Mouse (Mus musculus) telencephalon, adult 2 months (tissue): ENCODE measurements around the gene Mmp3.
"Not testable (repeated sequence)": the region's sequence is repeated elsewhere in the genome, so short reads cannot be mapped to it uniquely, and the experiment has no call there.

Experiments
- DNase-seq: peaks from one replicate; pipeline ENCODE4 v3.0.0-alpha.2; 2011; ENCODE audit warnings: low read depth, low spot score

The Mmp3 gene

DNA sequence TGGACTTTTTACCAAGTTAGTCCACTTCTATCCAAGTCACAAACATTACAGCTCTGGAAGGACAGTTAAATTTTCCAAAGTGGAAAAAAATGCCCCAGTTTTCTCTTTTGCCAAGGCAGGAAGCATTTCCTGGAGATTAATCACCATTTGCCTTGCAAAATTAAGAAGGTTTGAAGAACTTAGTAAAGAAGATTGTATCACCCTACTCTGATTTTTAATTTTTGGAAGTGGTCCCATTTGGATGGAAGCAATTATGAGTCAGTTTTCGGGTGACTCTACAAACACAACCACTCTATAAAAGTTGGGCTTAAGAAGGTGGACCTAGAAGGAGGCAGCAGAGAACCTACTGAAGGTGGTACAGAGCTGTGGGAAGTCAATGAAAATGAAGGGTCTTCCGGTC lies at the start of gene Mmp3:
Gene Mmp3, plus strand, starts transcription at position 301 of the 400 bp plus-strand sequence.
- DNase-seq, result no peak

DNA sequence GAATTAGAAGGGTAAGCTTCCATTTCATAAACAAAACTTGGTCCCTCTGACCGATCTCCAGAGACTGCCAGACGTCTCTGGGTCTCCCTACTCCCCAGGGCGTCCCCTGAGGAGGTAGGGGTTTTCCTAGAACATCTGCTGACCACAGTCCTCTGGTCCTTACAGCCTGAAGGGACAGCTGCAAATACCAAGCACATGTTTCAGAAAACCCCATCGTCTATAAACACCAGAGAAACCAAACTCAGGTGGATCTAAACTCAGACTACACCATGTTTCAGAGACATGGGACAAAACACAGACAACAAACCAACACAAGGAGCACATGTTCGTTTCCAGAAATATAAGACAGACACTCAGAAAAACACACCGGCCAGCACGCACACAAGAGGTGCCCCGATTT lies 49.1 kb upstream of the Mmp3 start:
- DNase-seq, result not testable (repeated sequence)

DNA sequence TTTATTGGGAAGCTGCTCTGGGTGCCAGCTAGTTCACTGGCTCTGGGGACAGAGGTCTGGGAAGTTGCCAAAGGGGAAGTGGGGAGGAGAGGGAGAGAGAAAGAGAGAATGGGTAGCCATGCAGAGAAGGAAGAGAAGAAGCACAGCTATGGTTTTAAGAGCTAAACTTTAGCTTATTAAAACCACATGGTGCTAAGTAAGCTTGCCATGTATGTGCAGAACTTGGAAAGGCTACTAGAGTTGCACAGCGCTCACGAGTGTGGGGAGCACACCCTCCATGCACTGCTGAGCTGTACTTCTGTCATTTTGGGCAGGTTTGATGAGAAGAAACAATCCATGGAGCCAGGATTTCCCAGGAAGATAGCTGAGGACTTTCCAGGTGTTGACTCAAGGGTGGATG lies 7.7 kb downstream of the Mmp3 start:
- no peak for DNase-seq

DNA sequence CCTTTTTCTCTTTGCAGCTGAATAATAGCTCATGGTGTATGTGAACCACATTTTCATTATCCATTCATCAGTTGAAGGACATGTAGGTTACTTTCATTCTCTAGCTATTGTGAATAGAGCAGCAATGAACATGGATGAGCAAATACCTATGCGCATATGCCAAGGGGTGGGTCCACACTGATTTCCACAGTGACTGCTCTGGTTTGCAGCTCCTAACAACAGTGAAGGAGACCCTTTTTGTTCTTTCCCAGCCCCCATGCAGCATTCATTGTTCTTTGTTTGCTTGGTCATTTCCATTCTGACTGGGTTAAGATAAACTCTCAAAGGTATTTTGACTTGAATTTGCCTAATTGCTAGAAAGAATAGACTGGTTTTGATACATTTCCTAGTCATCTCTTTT lies 24.6 kb downstream of the Mmp3 start:
- no peak for DNase-seq

DNA sequence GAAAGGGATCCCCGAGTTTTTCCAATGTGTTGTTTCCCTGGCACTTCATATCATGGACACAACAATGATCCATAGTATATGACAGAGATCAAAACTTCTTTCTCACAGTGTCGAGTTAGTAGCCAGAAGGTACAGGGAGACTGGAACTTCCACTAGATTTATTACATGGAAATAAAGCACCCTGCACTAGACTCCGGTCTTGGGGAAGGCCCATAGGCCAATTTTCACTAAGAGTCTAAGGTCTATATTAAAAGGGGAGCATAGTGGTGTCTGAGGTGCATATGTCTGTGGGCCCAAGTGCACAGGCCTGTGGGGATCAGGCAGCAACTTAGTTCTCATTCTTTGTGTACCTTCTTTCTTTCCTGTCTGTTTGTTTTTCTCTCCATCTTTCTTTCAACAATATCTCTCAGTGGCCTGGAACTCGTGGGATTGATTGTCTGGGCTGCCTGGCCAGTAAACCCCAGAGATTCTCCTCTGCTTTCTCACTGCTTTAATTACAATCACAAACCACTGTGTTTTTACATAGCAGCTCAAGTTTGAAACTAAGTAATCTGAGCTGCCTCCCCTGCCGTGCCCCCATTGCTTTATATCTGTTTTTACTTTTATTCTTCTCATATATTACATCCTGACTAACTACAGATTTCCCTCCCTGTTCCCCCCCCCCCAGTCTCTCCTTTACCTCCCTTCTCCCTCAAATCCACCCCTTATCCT lies 38.2 kb downstream of the Mmp3 start:
- no peak for DNase-seq

DNA sequence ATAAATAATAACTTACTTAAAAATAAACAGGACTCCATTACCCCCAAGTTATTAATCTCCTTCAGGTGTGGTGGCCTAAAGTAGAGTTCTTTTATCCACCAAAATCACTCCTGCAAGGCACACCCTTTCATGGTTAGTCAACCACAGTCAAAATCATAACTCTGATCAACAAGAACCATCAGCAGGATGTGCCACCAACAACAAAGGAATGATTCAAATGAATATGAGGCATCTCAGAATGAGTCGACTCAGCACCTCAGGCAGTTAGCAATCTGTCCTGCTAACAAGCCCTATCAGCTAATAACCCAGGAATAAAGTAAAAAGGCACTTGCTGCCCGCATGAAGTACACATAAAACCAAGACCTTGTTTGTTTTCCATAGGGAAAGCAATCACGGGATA lies 55.5 kb downstream of the Mmp3 start:
- no peak for DNase-seq

DNA sequence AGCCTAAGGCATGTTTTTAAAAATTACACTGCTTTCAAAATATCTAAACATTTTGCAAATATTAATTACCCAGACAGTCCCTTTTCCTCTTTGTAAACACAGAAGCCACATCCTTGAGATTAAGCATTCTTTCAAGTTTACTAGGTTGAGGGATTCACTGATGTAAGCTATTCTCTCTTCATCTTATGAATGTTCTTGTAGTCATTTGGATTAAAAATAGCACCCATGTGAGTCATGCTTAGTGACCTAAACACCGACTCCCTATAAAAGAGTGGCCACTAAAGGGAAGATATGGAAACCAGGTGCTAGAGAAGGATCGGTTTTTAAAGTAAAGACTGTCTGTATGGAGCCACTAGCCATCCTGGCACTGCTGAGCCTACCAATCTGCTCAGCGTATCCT lies 56.4 kb downstream of the Mmp3 start, which contains the start of gene Mmp10:
Gene Mmp10, plus strand, starts transcription at position 302 of the 400 bp plus-strand sequence.
- DNase-seq, result no peak
